Mouse (Mus musculus) liver, embryonic 13.5 days (tissue): ENCODE measurements around the gene Rtbdn. TPM values are rescaled to one million over a fixed set of nuclear protein-coding genes. Genes with fewer than 3 reads are reported as not detected.

ENCODE experiments used
- ATAC-seq: fragments of 200-750 bp; cut with Nextera tagmentation; 2 replicates; pipeline ENCODE4 v1.8.0; 2017; ENCODE audit warnings: low read depth, mild to moderate bottlenecking, moderate number of reproducible peaks, moderate library complexity
- DNase-seq: peaks from one replicate; pipeline ENCODE4 v3.0.0; 2022
- H3K27ac ChIP-seq: fragments of 300-500 bp; sonication (generic); 2 replicates; pipeline ENCODE4 v1.5.1; 2015; ENCODE audit warnings: moderate library complexity, mild to moderate bottlenecking, inconsistent platforms
- H3K27me3 ChIP-seq: fragments of 300-500 bp; sonication (generic); 2 replicates; pipeline ENCODE4 v1.6.1; 2015; ENCODE audit warnings: mild to moderate bottlenecking, inconsistent platforms
- H3K36me3 ChIP-seq: fragments of 300-500 bp; sonication (generic); 2 replicates; pipeline ENCODE4 v1.6.1; 2015; ENCODE audit warnings: mild to moderate bottlenecking, inconsistent platforms
- H3K4me1 ChIP-seq: fragments of 300-500 bp; sonication (generic); replicated peaks from 2 replicates; pipeline ENCODE4 v1.6.1; 2015; ENCODE audit warnings: inconsistent platforms
- H3K4me2 ChIP-seq: fragments of 300-500 bp; sonication (generic); 2 replicates; pipeline ENCODE4 v1.6.1; 2015; ENCODE audit warnings: inconsistent platforms, mild to moderate bottlenecking, moderate library complexity
- H3K4me3 ChIP-seq: fragments of 300-500 bp; sonication (generic); replicated peaks from 2 replicates; pipeline ENCODE4 v1.5.1; 2015; ENCODE audit warnings: mild to moderate bottlenecking, inconsistent platforms
- H3K9ac ChIP-seq: fragments of 300-500 bp; sonication (generic); 2 replicates; pipeline ENCODE4 v1.6.1; 2015; ENCODE audit warnings: mild to moderate bottlenecking, inconsistent platforms
- H3K9me3 ChIP-seq: fragments of 300-500 bp; sonication (generic); replicated peaks from 2 replicates; pipeline ENCODE4 v1.6.1; 2016; ENCODE audit warnings: inconsistent platforms
- WGBS: fragments of 180-500 bp; shearing (Covaris S2); methylation state at CpG from one replicate; pipeline ENCODE4 v1.1.7; 2015; ENCODE audit not compliant: insufficient replicate concordance; 5-methylcytosine and 5-hydroxymethylcytosine counted together
- polyA plus RNA-seq: library from polyadenylated mRNA; unstranded; fragments of >200 nt; fragmentation: Nextera tagmentation; extraction: Ambion mirVana; gene quantifications from 2 replicates; pipeline ENCODE4 v1.2.1, GENCODE M21; 2015

Rtbdn gene
- polyA plus RNA-seq, 1 experiment from 2014 or later = 0.33 TPM

DNA sequence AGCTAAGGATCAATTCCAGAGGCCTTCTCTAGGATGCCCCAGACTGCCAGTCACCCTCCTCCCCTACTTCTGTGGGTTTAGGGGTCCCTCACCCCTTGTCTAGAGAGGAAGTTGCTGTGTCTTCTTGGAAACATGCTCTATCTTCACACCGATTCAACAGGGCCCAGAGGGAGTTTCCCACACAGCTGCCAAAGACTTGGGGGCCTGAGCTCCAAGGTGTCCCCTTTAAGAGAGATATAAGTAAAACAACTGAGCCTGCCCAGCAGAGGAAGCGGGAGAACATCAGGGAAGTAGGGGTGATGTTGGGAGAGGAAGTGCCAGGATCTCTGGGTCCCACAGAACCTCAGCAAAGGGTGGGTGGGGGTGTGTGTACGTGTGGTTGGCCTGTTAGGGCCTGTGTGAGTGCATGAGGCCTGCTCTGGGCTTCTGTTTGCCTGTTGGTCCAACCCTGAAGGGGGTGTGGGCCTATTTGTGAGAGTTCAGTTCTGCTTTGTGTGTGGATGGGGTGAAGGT is 35.8 kb downstream of the Rtbdn start:
- H3K9me3 ChIP-seq = no peaks in the 10 kb centered on the region
- peaks cover 100% of the 10 kb centered on the region for H3K4me1 ChIP-seq
- peak overlapping the region; percentile 99 for H3K27ac ChIP-seq
- no peak overlapping the region for H3K4me3 ChIP-seq
- H3K9ac ChIP-seq = peak overlapping the region; percentile 41
- 37% methylated on average over 3 of the region's 3 CpGs for WGBS
- no peak overlapping the region for H3K4me2 ChIP-seq
- DNase-seq (no peak), ATAC-seq (no peak)
- H3K27me3 ChIP-seq = no peaks in the 10 kb centered on the region
- no peaks in the 10 kb centered on the region for H3K36me3 ChIP-seq

GRCm38 (mm10) chr8:84984294-84985048 is 37.7 kb downstream of the Rtbdn start:
- Histone ChIP-seq H3K4me1 (peaks cover 100% of the 10 kb centered on the region), H3K9ac (peak overlapping the region; percentile 80), H3K4me3 (peak overlapping the region; percentile 67), H3K9me3 (no peaks in the 10 kb centered on the region), H3K27ac (peak overlapping the region; percentile 82), H3K27me3 (no peaks in the 10 kb centered on the region), H3K4me2 (peak overlapping the region; percentile 100), H3K36me3 (no peaks in the 10 kb centered on the region)
- DNase-seq (no peak), ATAC-seq (peak; percentile 21)
- WGBS = 19% methylated on average over 16 of the region's 16 CpGs

DNA sequence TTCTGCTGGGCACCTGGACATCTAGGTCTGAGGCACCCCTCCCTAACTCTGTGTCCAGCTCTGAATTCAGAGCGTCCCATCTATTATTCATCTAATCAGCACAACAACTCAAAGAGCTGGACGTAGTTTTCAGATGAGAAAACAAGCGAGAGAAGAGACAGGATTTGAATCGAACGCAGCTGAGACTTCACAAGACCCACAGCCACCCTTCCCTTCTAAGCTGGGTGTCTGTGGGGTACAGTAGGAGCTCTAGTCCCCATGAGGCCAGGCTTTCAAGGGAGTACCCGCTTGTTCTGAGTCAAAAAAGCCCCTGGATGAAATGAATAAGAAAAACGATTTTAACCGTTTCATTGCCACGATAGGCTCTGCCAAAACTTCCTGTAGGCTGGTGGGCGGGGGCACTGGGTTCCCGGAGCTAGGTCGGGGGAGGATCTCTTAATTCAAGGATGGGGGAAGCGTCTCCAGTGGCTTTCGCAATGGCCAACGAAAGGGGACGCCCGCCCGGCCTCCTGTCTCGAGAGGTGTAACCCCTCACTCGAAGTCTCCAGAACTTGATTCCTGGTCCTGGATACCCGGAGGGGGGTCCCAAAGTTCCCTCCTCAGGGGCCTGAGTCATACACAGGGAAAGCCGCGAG is 38.4 kb downstream of the Rtbdn start:
- ATAC-seq (no peak), DNase-seq (no peak)
- peak overlapping the region; percentile 67 for H3K4me3 ChIP-seq
- peak overlapping the region; percentile 100 for H3K4me2 ChIP-seq
- H3K9me3 ChIP-seq = no peaks in the 10 kb centered on the region
- WGBS = 2% methylated on average over 23 of the region's 23 CpGs
- no peaks in the 10 kb centered on the region for H3K27me3 ChIP-seq
- H3K27ac ChIP-seq = peak overlapping the region; percentile 82
- peaks cover 95% of the 10 kb centered on the region for H3K4me1 ChIP-seq
- H3K9ac ChIP-seq = peak overlapping the region; percentile 80
- H3K36me3 ChIP-seq = no peaks in the 10 kb centered on the region

- peak overlapping the region; percentile 82 for H3K27ac ChIP-seq
- H3K4me1 ChIP-seq = peaks cover 93% of the 10 kb centered on the region
- H3K36me3 ChIP-seq = no peaks in the 10 kb centered on the region
- under 1% methylated on average over 53 of the region's 53 CpGs for WGBS
- peak; percentile 8 for ATAC-seq
- DNase-seq = peak; percentile 80
- H3K27me3 ChIP-seq = no peaks in the 10 kb centered on the region
- H3K9me3 ChIP-seq = no peaks in the 10 kb centered on the region
- peak overlapping the region; percentile 80 for H3K9ac ChIP-seq
- H3K4me3 ChIP-seq = peak overlapping the region; percentile 67
- H3K4me2 ChIP-seq = peak overlapping the region; percentile 100
These were observed 39.0 kb downstream of the Rtbdn start for GRCm38 (mm10) chr8:84985684-84986378.

DNA sequence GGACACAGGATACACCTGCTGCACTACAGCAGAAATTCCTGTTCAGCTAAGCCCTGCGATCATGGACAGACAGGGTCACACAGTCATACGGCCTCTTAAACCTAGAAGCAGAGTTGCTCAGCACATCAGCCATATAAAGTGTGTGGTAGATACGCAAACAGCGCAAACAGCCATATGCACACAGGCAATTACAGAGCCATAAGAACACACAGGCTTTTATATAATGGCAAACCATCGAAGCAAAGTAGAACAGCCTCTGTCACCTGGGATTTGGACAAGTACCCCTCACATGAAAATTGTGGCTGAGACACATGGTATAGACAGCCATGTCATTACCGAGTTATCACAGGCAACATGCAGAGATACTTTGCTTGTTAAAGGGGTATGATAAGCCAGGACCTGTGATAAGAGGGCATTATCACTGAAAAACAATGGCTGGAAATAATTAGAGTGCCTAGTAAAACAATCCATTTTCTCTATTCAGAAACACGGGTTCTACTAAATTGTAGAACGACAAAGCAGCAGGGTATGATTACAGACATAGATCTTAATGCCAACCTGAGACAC is 39.7 kb downstream of the Rtbdn start:
- 24% methylated on average over 8 of the region's 8 CpGs for WGBS
- Histone ChIP-seq H3K4me3 (peak overlapping the region; percentile 67), H3K4me1 (peaks cover 92% of the 10 kb centered on the region), H3K9ac (peak overlapping the region; percentile 80), H3K27me3 (no peaks in the 10 kb centered on the region), H3K27ac (peak overlapping the region; percentile 82), H3K4me2 (peak overlapping the region; percentile 100), H3K9me3 (no peaks in the 10 kb centered on the region), H3K36me3 (no peaks in the 10 kb centered on the region)
- no peak for ATAC-seq
- DNase-seq = no peak

- H3K27me3 ChIP-seq = no peaks in the 10 kb centered on the region
- WGBS = 77% methylated on average over 5 of the region's 5 CpGs
- no peaks in the 10 kb centered on the region for H3K36me3 ChIP-seq
- H3K27ac ChIP-seq = no peak overlapping the region
- H3K9ac ChIP-seq = no peak overlapping the region
- no peak overlapping the region for H3K4me3 ChIP-seq
- H3K4me2 ChIP-seq = no peak overlapping the region
- no peak for ATAC-seq
- peaks cover 83% of the 10 kb centered on the region for H3K4me1 ChIP-seq
- DNase-seq = no peak
- no peaks in the 10 kb centered on the region for H3K9me3 ChIP-seq
These were observed 40.6 kb downstream of the Rtbdn start for GRCm38 (mm10) chr8:84987388-84987787.

- WGBS = 65% methylated on average over 2 of the region's 2 CpGs
- Histone ChIP-seq H3K27me3 (no peaks in the 10 kb centered on the region), H3K4me1 (peaks cover 78% of the 10 kb centered on the region), H3K4me2 (no peak overlapping the region), H3K4me3 (no peak overlapping the region), H3K9me3 (no peaks in the 10 kb centered on the region), H3K36me3 (no peaks in the 10 kb centered on the region), H3K27ac (0 out of 2 replicates have a peak overlapping the region, but pooled peaks have one; percentile 14), H3K9ac (no peak overlapping the region)
- ATAC-seq (no peak), DNase-seq (no peak)
These were observed 41.1 kb downstream of the Rtbdn start for GRCm38 (mm10) chr8:84987903-84988302.

DNA sequence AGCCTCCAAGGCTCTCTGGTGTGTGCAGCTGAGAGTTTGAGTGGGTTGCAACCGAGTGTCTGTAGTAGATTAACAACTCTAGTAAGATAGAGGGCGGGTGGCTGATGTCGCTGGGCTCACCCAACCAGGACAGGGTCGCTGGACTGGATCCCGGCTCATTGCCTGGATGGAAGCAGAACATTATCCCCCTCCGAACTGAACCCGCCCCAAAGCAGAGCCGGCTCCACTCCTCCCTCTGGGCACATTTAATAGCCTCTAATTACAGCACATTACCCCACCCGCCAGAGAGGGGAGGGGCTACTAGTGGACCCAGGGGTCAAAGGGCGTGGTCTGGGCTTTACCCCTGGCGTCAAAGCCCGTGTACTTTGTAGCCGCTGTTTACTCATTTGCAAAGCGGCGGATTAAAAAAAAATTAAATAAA is 42.5 kb downstream of the Rtbdn start:
- H3K36me3 ChIP-seq = no peaks in the 10 kb centered on the region
- H3K27me3 ChIP-seq = no peaks in the 10 kb centered on the region
- 7% methylated on average over 15 of the region's 15 CpGs for WGBS
- peak overlapping the region; percentile 84 for H3K9ac ChIP-seq
- peaks cover 64% of the 10 kb centered on the region for H3K4me1 ChIP-seq
- H3K4me2 ChIP-seq = peak overlapping the region; percentile 95
- ATAC-seq (0 out of 2 replicates have a peak, but pooled peaks have one; percentile 10), DNase-seq (peak; percentile 57)
- H3K27ac ChIP-seq = peak overlapping the region; percentile 90
- H3K9me3 ChIP-seq = no peaks in the 10 kb centered on the region
- peak overlapping the region; percentile 70 for H3K4me3 ChIP-seq

DNA sequence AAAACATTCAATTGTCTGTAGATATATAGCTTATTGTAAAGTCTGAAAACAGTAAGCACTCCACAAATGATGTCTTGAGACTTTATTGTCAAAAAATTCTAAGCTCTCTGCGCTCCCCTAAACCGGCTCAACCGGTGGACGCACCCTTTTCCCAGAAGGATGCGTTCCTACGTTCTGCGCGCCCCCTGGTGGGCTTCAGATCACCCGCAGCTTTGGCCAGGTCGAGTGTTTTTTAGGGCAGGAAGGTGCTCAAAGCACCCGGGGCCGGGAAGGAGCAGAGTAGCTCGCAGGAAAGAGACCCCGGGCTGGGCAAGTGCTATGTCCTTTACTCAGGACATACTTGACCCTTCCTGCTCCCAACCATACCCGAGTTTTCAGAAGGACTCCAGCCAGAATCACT is 43.0 kb downstream of the Rtbdn start:
- peak overlapping the region; percentile 90 for H3K27ac ChIP-seq
- DNase-seq (peak; percentile 91), ATAC-seq (peak; percentile 61)
- under 1% methylated on average over 15 of the region's 15 CpGs for WGBS
- H3K9ac ChIP-seq = peak overlapping the region; percentile 84
- peak overlapping the region; percentile 70 for H3K4me3 ChIP-seq
- H3K4me1 ChIP-seq = peaks cover 59% of the 10 kb centered on the region
- H3K36me3 ChIP-seq = no peaks in the 10 kb centered on the region
- peak overlapping the region; percentile 95 for H3K4me2 ChIP-seq
- H3K27me3 ChIP-seq = no peaks in the 10 kb centered on the region
- no peaks in the 10 kb centered on the region for H3K9me3 ChIP-seq

GRCm38 (mm10) chr8:84990349-84990748 is 43.6 kb downstream of the Rtbdn start, which contains the start of gene Hook2:
Gene Hook2, plus strand, starts transcription at chr8:84990603.
- no peaks in the 10 kb centered on the region for H3K36me3 ChIP-seq
- DNase-seq = peak; percentile 96
- peak within 1 kb of the TSS; percentile 95 for H3K4me2 ChIP-seq
- peak within 1 kb of the TSS; percentile 90 for H3K27ac ChIP-seq
- H3K4me3 ChIP-seq = peak within 1 kb of the TSS; percentile 70
- H3K4me1 ChIP-seq = peaks cover 54% of the 10 kb centered on the region
- H3K27me3 ChIP-seq = peaks cover 3% of the 10 kb centered on the region; the same call in 1 of the 2 replicates
- peak; percentile 84 for ATAC-seq
- peak within 1 kb of the TSS; percentile 84 for H3K9ac ChIP-seq
- H3K9me3 ChIP-seq = no peaks in the 10 kb centered on the region
- 1% methylated on average over 28 of the region's 28 CpGs for WGBS
